Mouse (Mus musculus) myocyte (in vitro differentiated cells): ENCODE data around the gene Grm5. TPM values are rescaled to one million over a fixed set of nuclear protein-coding genes. Genes with fewer than 3 reads are reported as not detected.

Experiments
- H3K27me3 ChIP-seq: one replicate; pipeline ENCODE4 v1.6.1; 2011; ENCODE audit not compliant: control insufficient read depth, insufficient read depth, insufficient read length
- H3K36me3 ChIP-seq: one replicate; pipeline ENCODE4 v1.6.1; 2011; ENCODE audit not compliant: control insufficient read depth, insufficient read depth
- H3K4me2 ChIP-seq: one replicate; pipeline ENCODE4 v1.6.1; 2011; ENCODE audit warnings: low read depth, control low read depth
- H3K4me3 ChIP-seq: one replicate; pipeline ENCODE4 v1.5.1; 2011; ENCODE audit warnings: mild to moderate bottlenecking, control low read depth, moderate library complexity
- H3K79me2 ChIP-seq: one replicate; pipeline ENCODE4 v1.6.1; 2011; ENCODE audit not compliant: control insufficient read depth, insufficient read depth
- H3ac ChIP-seq: one replicate; pipeline ENCODE4 v1.6.1; 2011; ENCODE audit not compliant: control insufficient read depth, insufficient read length
- CEBPB ChIP-seq: IDR thresholded peaks from 2 replicates; pipeline ENCODE4 v1.6.1; 2011; ENCODE audit warnings: mild to moderate bottlenecking, moderate library complexity; ENCODE audit not compliant: poor library complexity, insufficient read depth, severe bottlenecking
- E2F4 ChIP-seq: IDR thresholded peaks from one replicate; pipeline ENCODE4 v1.6.1; 2011; ENCODE audit warnings: mild to moderate bottlenecking, control low read depth, moderate library complexity; ENCODE audit not compliant: insufficient read depth
- MAX ChIP-seq: IDR thresholded peaks from one replicate; pipeline ENCODE4 v1.6.1; 2011; ENCODE audit warnings: low read depth, mild to moderate bottlenecking, control low read depth
- MYOD1 ChIP-seq, 3 experiments: IDR thresholded peaks; one replicate each; pipeline ENCODE4 v1.6.1; 2011; ENCODE audit warnings: control low read depth in 2 of 3, low read depth in 2 of 3, mild to moderate bottlenecking in 2 of 3, moderate library complexity in 1 of 3; ENCODE audit not compliant: insufficient read length in 2 of 3, control insufficient read depth in 1 of 3
- MYOG ChIP-seq, 3 experiments: IDR thresholded peaks; one replicate each; pipeline ENCODE4 v1.6.1; 2011; ENCODE audit warnings: control low read depth in 2 of 3, low read depth in 2 of 3, mild to moderate bottlenecking in 2 of 3; ENCODE audit not compliant: insufficient read length in 2 of 3, control insufficient read depth in 1 of 3, insufficient read depth in 1 of 3
- POLR2A ChIP-seq: IDR thresholded peaks from one replicate; pipeline ENCODE4 v1.6.1; 2011; ENCODE audit warnings: low read depth, mild to moderate bottlenecking, control low read depth, moderate library complexity; ENCODE audit not compliant: insufficient read length
- POLR2AphosphoS2 ChIP-seq: IDR thresholded peaks from one replicate; pipeline ENCODE4 v1.6.1; 2011; ENCODE audit warnings: low read depth, control low read depth; ENCODE audit not compliant: insufficient read length
- REST ChIP-seq: IDR thresholded peaks from one replicate; pipeline ENCODE4 v1.6.1; 2011; ENCODE audit warnings: mild to moderate bottlenecking, control low read depth, moderate library complexity; ENCODE audit not compliant: insufficient read depth, insufficient read length
- SRF ChIP-seq: IDR thresholded peaks from one replicate; pipeline ENCODE4 v1.6.1; 2011; ENCODE audit warnings: low read depth; ENCODE audit not compliant: control insufficient read depth, insufficient read length
- TCF12 ChIP-seq: IDR thresholded peaks from one replicate; pipeline ENCODE4 v1.6.1; 2011; ENCODE audit warnings: mild to moderate bottlenecking, control low read depth; ENCODE audit not compliant: poor library complexity, insufficient read depth, severe bottlenecking
- TCF3 ChIP-seq: IDR thresholded peaks from one replicate; pipeline ENCODE4 v1.6.1; 2011; ENCODE audit warnings: low read depth, control low read depth; ENCODE audit not compliant: insufficient read length
- USF1 ChIP-seq: IDR thresholded peaks from one replicate; pipeline ENCODE4 v1.6.1; 2011; ENCODE audit warnings: low read depth, mild to moderate bottlenecking, control low read depth, moderate library complexity
- polyA plus RNA-seq: library from polyadenylated mRNA; unstranded; fragments of >200 nt; fragmentation: generic; extraction: Trizol; gene quantifications from one replicate; pipeline ENCODE4 v1.2.1, GENCODE M21; 2012; ENCODE audit warnings: missing spikeins

The Grm5 gene
- polyA plus RNA-seq, 1 experiment, result not detected

- no peaks in the 10 kb centered on the region for H3K36me3 ChIP-seq
- H3K27me3 ChIP-seq, result no peaks in the 10 kb centered on the region
- no peak for TF ChIP-seq POLR2AphosphoS2
- no peak for TF ChIP-seq TCF12
- TF ChIP-seq MAX, result no peak
- no peak for TF ChIP-seq MYOD1 (IDR thresholded peaks at IDR 0.05; ENCODE audit: control insufficient read depth in 1 of 3, insufficient read length in 2 of 3, low read depth in 2 of 3)
- TF ChIP-seq TCF3, result no peak
- no peak for TF ChIP-seq SRF
- TF ChIP-seq USF1, result no peak
- TF ChIP-seq MYOG (IDR thresholded peaks at IDR 0.05; ENCODE audit: control insufficient read depth in 1 of 3, insufficient read depth in 1 of 3, insufficient read length in 2 of 3, low read depth in 2 of 3), result no peak
- TF ChIP-seq E2F4, result no peak
- no peak for TF ChIP-seq REST
- TF ChIP-seq CEBPB, result no peak
- no peak for TF ChIP-seq POLR2A
- H3K79me2 ChIP-seq, result no peaks in the 10 kb centered on the region
- H3ac ChIP-seq, result no peak overlapping the region
- no peak overlapping the region for H3K4me2 ChIP-seq
- H3K4me3 ChIP-seq, result no peak overlapping the region
Measured at GRCm38 (mm10) chr7:87973216-87973615, 389.2 kb downstream of the Grm5 start.

GRCm38 (mm10) chr7:87975041-87975440 is 391.1 kb downstream of the Grm5 start:
- Histone ChIP-seq H3K27me3 (no peaks in the 10 kb centered on the region), H3K79me2 (no peaks in the 10 kb centered on the region), H3K4me3 (no peak overlapping the region), H3K4me2 (no peak overlapping the region), H3K36me3 (no peaks in the 10 kb centered on the region), H3ac (no peak overlapping the region)
- TF ChIP-seq REST, result no peak

- H3K4me2 ChIP-seq, result no peak overlapping the region
- H3ac ChIP-seq, result no peak overlapping the region
- no peak overlapping the region for H3K4me3 ChIP-seq
- H3K79me2 ChIP-seq, result no peaks in the 10 kb centered on the region
- H3K36me3 ChIP-seq, result no peaks in the 10 kb centered on the region
- no peaks in the 10 kb centered on the region for H3K27me3 ChIP-seq
- TF ChIP-seq SRF (no peak), E2F4 (no peak), TCF12 (no peak), MYOG (IDR thresholded peaks at IDR 0.05; ENCODE audit: control insufficient read depth in 1 of 3, insufficient read depth in 1 of 3, insufficient read length in 2 of 3, low read depth in 2 of 3) (no peak), USF1 (no peak), MAX (no peak), CEBPB (no peak), REST (no peak), MYOD1 (IDR thresholded peaks at IDR 0.05; ENCODE audit: control insufficient read depth in 1 of 3, insufficient read length in 2 of 3, low read depth in 2 of 3) (no peak), TCF3 (no peak), POLR2AphosphoS2 (no peak), POLR2A (no peak)
Measured at GRCm38 (mm10) chr7:87983494-87983893, 399.5 kb downstream of the Grm5 start.

- no peaks in the 10 kb centered on the region for H3K27me3 ChIP-seq
- H3K4me2 ChIP-seq, result no peak overlapping the region
- H3K4me3 ChIP-seq, result no peak overlapping the region
- no peaks in the 10 kb centered on the region for H3K36me3 ChIP-seq
- H3K79me2 ChIP-seq, result no peaks in the 10 kb centered on the region
- no peak overlapping the region for H3ac ChIP-seq
- TF ChIP-seq MAX (no peak), POLR2AphosphoS2 (no peak), SRF (no peak), USF1 (no peak), TCF12 (no peak), MYOD1 (IDR thresholded peaks at IDR 0.05; ENCODE audit: control insufficient read depth in 1 of 3, insufficient read length in 2 of 3, low read depth in 2 of 3) (no peak), CEBPB (no peak), REST (no peak), TCF3 (no peak), POLR2A (no peak), E2F4 (no peak), MYOG (IDR thresholded peaks at IDR 0.05; ENCODE audit: control insufficient read depth in 1 of 3, insufficient read depth in 1 of 3, insufficient read length in 2 of 3, low read depth in 2 of 3) (no peak)
Measured at GRCm38 (mm10) chr7:88014451-88014850, 430.5 kb downstream of the Grm5 start.

- H3K27me3 ChIP-seq, result no peaks in the 10 kb centered on the region
- no peak overlapping the region for H3K4me2 ChIP-seq
- H3K36me3 ChIP-seq, result no peaks in the 10 kb centered on the region
- TF ChIP-seq SRF, result no peak
- no peak for TF ChIP-seq TCF3
- no peak for TF ChIP-seq USF1
- no peak for TF ChIP-seq POLR2A
- TF ChIP-seq POLR2AphosphoS2, result no peak
- no peak for TF ChIP-seq MYOD1 (IDR thresholded peaks at IDR 0.05; ENCODE audit: control insufficient read depth in 1 of 3, insufficient read length in 2 of 3, low read depth in 2 of 3)
- no peak for TF ChIP-seq REST
- no peak for TF ChIP-seq TCF12
- no peak for TF ChIP-seq CEBPB
- TF ChIP-seq E2F4, result no peak
- no peak for TF ChIP-seq MYOG (IDR thresholded peaks at IDR 0.05; ENCODE audit: control insufficient read depth in 1 of 3, insufficient read depth in 1 of 3, insufficient read length in 2 of 3, low read depth in 2 of 3)
- no peak for TF ChIP-seq MAX
- H3K4me3 ChIP-seq, result no peak overlapping the region
- no peaks in the 10 kb centered on the region for H3K79me2 ChIP-seq
- H3ac ChIP-seq, result no peak overlapping the region
Measured at GRCm38 (mm10) chr7:88027411-88028132, 443.6 kb downstream of the Grm5 start.
